Mouse (Mus musculus): ENCODE results near the gene Mia. TPM values are rescaled to one million over a fixed set of nuclear protein-coding genes. Genes with fewer than 3 reads are reported as not detected.

The Mia gene
- polyA plus RNA-seq, 1 experiment from 2014 or later = 1.0 TPM

DNA sequence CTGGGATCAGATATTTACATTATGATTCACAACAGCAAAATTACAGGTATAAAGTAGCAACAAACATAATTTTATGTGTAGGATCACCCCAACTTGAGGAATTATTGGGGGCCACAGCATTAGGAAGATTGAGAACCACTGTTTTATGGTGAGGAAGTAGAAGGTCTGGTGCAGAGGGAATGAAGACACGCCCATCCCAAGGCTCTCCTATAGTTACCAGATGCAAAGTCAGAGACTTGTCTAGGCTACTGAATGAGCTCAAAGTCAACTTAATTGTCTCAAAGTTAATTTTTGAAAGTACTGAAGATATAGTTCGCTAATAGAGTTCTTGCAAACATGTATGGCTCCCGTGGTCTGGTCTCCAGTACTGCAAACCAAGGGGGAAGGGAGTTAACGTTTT lies 47.2 kb downstream of the Mia start:
- H3K27me3 ChIP-seq (ENCODE audit: insufficient read depth, poor library complexity, severe bottlenecking) = no peaks in the 10 kb centered on the region
- H3K4me3 ChIP-seq = no peak overlapping the region
- H3K36me3 ChIP-seq = no peaks in the 10 kb centered on the region
- H3K27ac ChIP-seq = no peak overlapping the region
- 78% methylated on average over 4 of the region's 4 CpGs for WGBS
- H3K4me1 ChIP-seq = 0 out of 2 replicates have a peak, but pooled peaks cover 6% of the 10 kb centered on the region
- no peak for DNase-seq (ENCODE audit: low spot score)
- H3K9me3 ChIP-seq = peaks cover 4% of the 10 kb centered on the region; the same call in 1 of the 2 replicates

DNA sequence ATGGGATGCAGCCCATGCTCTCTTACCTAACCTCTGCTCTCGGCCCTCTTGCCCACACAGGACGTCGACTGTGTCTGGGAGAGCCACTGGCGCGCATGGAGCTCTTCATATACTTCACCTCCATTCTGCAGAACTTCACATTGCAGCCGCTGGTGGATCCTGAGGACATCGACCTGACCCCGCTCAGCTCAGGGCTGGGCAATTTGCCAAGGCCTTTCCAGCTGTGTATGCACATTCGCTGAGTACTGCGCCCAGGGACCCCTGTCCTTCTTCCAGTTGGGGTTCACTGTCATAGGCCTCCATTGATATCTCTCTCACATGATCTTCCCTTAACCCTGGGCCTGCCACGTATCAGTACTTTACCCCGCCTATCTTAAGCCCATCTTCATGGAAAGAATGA lies 47.8 kb downstream of the Mia start:
- H3K27me3 ChIP-seq (ENCODE audit: insufficient read depth, poor library complexity, severe bottlenecking) = no peaks in the 10 kb centered on the region
- 66% methylated on average over 12 of the region's 12 CpGs for WGBS
- H3K4me3 ChIP-seq = no peak overlapping the region
- no peaks in the 10 kb centered on the region for H3K36me3 ChIP-seq
- H3K27ac ChIP-seq = no peak overlapping the region
- no peak for DNase-seq (ENCODE audit: low spot score)
- 0 out of 2 replicates have a peak, but pooled peaks cover 6% of the 10 kb centered on the region for H3K4me1 ChIP-seq
- H3K9me3 ChIP-seq = peaks cover 4% of the 10 kb centered on the region; the same call in 1 of the 2 replicates

DNA sequence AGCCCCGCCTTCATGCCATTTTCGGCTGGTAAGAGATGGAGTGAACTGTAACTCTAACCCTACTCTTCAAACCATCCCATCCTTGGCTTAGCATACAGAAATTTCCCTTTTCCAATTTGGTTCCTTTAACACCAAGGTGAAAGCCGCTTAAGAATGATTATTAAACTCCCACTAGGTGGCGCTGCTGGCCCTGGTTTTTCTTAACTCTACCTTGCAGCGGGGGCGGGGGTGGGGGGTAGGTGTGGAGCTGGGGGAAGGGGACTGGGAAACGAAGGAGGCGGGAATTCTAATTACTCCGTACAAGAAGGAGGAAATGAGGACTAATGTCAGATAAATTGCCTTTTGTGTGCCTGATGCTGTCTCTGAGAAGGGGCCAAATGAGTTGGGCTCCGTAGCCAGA lies 48.4 kb downstream of the Mia start:
- Histone ChIP-seq H3K36me3 (no peaks in the 10 kb centered on the region), H3K27me3 (ENCODE audit: insufficient read depth, poor library complexity, severe bottlenecking) (no peaks in the 10 kb centered on the region), H3K4me3 (no peak overlapping the region), H3K4me1 (0 out of 2 replicates have a peak, but pooled peaks cover 6% of the 10 kb centered on the region), H3K9me3 (peaks cover 4% of the 10 kb centered on the region; the same call in 1 of the 2 replicates), H3K27ac (no peak overlapping the region)
- no peak for DNase-seq (ENCODE audit: low spot score)
- WGBS = 12% methylated on average over 10 of the region's 10 CpGs

DNA sequence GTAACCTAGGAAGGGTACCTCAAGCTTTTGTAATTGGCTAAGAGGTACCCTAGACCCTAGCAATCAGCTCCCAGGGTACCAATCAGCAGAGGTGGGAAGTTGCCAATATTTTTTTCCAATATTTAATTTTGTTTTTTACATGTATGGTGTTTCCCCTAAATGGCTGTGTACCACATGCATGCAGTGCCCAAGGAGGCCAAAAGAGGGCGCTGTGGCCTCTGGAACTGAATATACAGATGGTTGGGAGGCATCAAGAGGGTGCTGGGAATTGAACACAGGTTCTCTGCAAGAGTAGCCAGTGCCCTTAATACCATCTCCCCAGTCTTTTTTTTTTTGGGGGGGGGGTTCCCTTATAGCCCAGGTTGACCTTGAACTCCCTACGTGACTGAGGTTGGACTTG lies 49.6 kb downstream of the Mia start:
- no peaks in the 10 kb centered on the region for H3K27me3 ChIP-seq (ENCODE audit: insufficient read depth, poor library complexity, severe bottlenecking)
- H3K4me1 ChIP-seq = 0 out of 2 replicates have a peak, but pooled peaks cover 6% of the 10 kb centered on the region
- H3K9me3 ChIP-seq = peaks cover 4% of the 10 kb centered on the region; the same call in 1 of the 2 replicates
- H3K4me3 ChIP-seq = no peak overlapping the region
- no peak for DNase-seq (ENCODE audit: low spot score)
- no peak overlapping the region for H3K27ac ChIP-seq
- H3K36me3 ChIP-seq = no peaks in the 10 kb centered on the region
- 53% methylated on average over 2 of the region's 2 CpGs for WGBS

DNA sequence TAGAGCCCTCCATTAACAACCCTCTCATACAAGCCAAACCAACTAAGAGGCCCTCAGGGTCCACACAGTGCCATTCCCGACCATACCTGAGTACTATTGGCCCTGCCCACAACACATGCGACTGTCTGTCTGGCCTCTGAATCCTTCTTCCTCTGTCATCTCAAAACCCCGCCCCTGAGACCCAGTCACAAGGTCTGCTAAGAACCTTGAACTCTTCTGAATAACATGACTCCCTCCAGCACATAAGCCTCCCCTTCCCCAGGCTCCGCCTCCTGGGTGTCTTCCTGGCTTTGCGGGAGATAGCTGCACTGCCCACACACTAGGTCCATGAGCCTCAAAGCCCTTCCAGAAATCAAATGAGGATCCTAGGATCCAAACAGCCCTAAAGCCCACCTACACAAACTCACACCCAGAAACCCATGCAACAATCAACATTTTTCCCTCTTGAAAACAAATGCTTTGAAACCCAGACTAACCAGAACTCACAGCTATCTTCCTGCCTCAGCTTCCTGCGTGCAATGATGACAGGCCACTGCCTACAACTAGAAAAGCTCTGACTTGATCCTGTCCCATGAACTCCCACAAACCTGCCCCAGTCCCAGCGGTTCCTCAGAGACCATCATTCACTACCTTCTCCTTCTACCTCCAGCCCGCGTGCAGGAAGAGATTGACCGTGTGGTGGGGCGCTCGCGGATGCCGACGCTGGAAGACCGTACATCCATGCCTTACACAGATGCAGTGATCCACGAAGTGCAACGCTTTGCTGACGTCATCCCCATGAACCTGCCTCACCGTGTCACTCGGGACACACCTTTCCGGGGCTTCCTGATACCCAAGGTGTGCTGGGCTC lies 50.2 kb downstream of the Mia start:
- Histone ChIP-seq H3K36me3 (no peaks in the 10 kb centered on the region), H3K27ac (no peak overlapping the region), H3K27me3 (ENCODE audit: insufficient read depth, poor library complexity, severe bottlenecking) (no peaks in the 10 kb centered on the region), H3K9me3 (peaks cover 4% of the 10 kb centered on the region; the same call in 1 of the 2 replicates), H3K4me3 (no peak overlapping the region), H3K4me1 (0 out of 2 replicates have a peak, but pooled peaks cover 6% of the 10 kb centered on the region)
- no peak for DNase-seq (ENCODE audit: low spot score)
- 81% methylated on average over 22 of the region's 22 CpGs for WGBS

DNA sequence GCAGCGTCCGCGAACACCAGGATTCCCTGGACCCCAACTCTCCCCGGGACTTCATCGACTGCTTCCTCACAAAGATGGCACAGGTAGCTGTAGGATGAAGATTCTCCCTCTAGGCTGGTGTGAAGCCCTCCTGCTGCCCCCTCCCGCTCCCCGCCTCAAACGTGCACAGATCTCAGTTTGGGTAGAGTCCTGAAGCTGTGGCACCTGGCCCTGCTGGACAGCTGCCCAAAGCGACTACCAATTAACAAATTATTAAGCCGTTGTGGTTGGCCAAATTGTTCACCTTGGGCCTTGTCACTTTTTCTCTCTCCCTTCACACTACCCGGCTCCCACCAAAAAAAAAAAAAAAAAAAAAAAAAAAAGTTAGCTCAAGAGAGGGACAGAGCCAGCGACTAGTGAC lies 51.1 kb downstream of the Mia start:
- DNase-seq (ENCODE audit: low spot score) = no peak
- H3K9me3 ChIP-seq = peaks cover 4% of the 10 kb centered on the region; the same call in 1 of the 2 replicates
- H3K4me3 ChIP-seq = no peak overlapping the region
- no peaks in the 10 kb centered on the region for H3K36me3 ChIP-seq
- H3K27me3 ChIP-seq (ENCODE audit: insufficient read depth, poor library complexity, severe bottlenecking) = no peaks in the 10 kb centered on the region
- 80% methylated on average over 12 of the region's 12 CpGs for WGBS
- no peak overlapping the region for H3K27ac ChIP-seq
- 0 out of 2 replicates have a peak, but pooled peaks cover 6% of the 10 kb centered on the region for H3K4me1 ChIP-seq

MicroRNAs within 50 kb of the gene (microRNA counts, 519-probe panel; counts per million panel counts)
- not detected for microRNA mmu-miR-1191

Small RNAs within 50 kb of the gene (microRNA-seq; reads per million reads assigned to microRNA genes)
- gene Mir1191 (7.6 reads per million, percentile 22 among the genes with 10 or more reads in this experiment), gene Mir3101 (0.76 reads per million)

Other genes with a start within 250 kb of the Mia start
- gene Cyp2a22, start 241.8 kb downstream of the Mia start, polyA plus RNA-seq (2016; fragmentation: Nextera tagmentation; extraction: Ambion mirVana) = not detected in 2 replicates
- not detected in 2 replicates for gene Cyp2a12, start 152.1 kb downstream of the Mia start, polyA plus RNA-seq (2016; fragmentation: Nextera tagmentation; extraction: Ambion mirVana)
- not detected in 2 replicates for gene Cyp2f2, start 61.2 kb downstream of the Mia start, polyA plus RNA-seq (2016; fragmentation: Nextera tagmentation; extraction: Ambion mirVana)
- 0.11 TPM in 1 of 2 replicates, not detected in the other for gene Cyp2t4, start 27.4 kb downstream of the Mia start, polyA plus RNA-seq (2016; fragmentation: Nextera tagmentation; extraction: Ambion mirVana)
- 66.5 and 73.0 TPM in 2 replicates for gene Egln2, start 14.4 kb downstream of the Mia start, polyA plus RNA-seq (2016; fragmentation: Nextera tagmentation; extraction: Ambion mirVana)
- gene Rab4b, start 2.3 kb downstream of the Mia start, polyA plus RNA-seq (2016; fragmentation: Nextera tagmentation; extraction: Ambion mirVana) = 59.4 and 63.2 TPM in 2 replicates
- not detected in 2 replicates for gene Gm21983, start 71 bp downstream of the Mia start, polyA plus RNA-seq (2016; fragmentation: Nextera tagmentation; extraction: Ambion mirVana)
- gene BC024978, start 14.6 kb upstream of the Mia start, polyA plus RNA-seq (2016; fragmentation: Nextera tagmentation; extraction: Ambion mirVana) = 3.1 and 3.2 TPM in 2 replicates
- 227 and 298 TPM in 2 replicates for gene Snrpa, start 15.1 kb upstream of the Mia start, polyA plus RNA-seq (2016; fragmentation: Nextera tagmentation; extraction: Ambion mirVana)
- gene Itpkc, start 47.5 kb upstream of the Mia start, polyA plus RNA-seq (2016; fragmentation: Nextera tagmentation; extraction: Ambion mirVana) = 3.4 and 5.0 TPM in 2 replicates
- gene Coq8b, start 51.9 kb upstream of the Mia start, polyA plus RNA-seq (2016; fragmentation: Nextera tagmentation; extraction: Ambion mirVana) = 12.3 and 13.9 TPM in 2 replicates
- gene Numbl, start 77.3 kb upstream of the Mia start, polyA plus RNA-seq (2016; fragmentation: Nextera tagmentation; extraction: Ambion mirVana) = 7.0 and 9.6 TPM in 2 replicates
- 19.2 and 23.6 TPM in 2 replicates for gene Ltbp4, start 156.5 kb upstream of the Mia start, polyA plus RNA-seq (2016; fragmentation: Nextera tagmentation; extraction: Ambion mirVana)
- 48.3 and 50.4 TPM in 2 replicates for gene Shkbp1, start 174.9 kb upstream of the Mia start, polyA plus RNA-seq (2016; fragmentation: Nextera tagmentation; extraction: Ambion mirVana)
- gene Gm20479, start 176.3 kb upstream of the Mia start, polyA plus RNA-seq (2016; fragmentation: Nextera tagmentation; extraction: Ambion mirVana) = 1.3 and 2.1 TPM in 2 replicates